Mouse (Mus musculus): ENCODE data around the gene Emp1. TPM values are rescaled to one million over a fixed set of nuclear protein-coding genes. Genes with fewer than 3 reads are reported as not detected.

Gene Emp1
- polyA plus RNA-seq (2017; shearing (Covaris generic)): 0.50 TPM

DNA sequence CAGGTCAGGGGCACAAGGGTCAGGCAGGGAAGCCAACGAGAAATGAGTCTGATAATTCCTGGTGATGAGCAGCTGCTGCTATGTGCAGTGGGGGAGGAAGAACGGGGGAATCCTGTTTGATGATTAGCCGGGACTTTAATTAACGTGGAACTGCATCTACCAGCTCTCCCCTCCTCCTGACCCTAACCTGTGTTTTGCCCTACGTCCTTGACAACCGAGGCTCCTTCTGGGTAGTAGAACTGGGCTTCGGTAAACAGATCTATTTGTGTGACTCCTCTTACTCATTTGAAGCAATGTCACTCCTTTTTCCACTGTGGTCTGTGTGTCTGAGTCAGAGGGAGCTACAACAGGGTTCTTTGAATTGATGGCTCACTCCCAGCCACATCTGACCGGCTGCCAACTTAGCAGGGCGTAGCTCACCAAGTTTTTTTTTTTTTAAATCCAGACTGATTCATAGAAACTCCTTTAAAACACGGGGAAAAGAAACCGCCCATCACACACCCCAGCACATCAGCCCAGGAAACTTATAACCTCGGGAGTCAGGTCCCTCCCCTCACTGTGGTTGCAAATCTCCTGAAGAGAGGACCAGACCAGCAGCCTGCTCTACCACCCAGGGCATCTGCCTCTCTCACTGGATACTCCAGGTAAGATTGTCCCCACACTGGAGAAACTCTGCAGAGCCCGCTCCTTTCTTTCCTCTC lies at the start of gene Emp1:
Emp1 (plus strand) TSS at position 87 of the 701 bp plus-strand sequence.

Other genes starting within 250 kb of the Emp1 start
- gene Gprc5d, start 244.3 kb upstream of the Emp1 start, polyA plus RNA-seq (2017; shearing (Covaris generic)): not detected
- gene Fam234b, start 164.6 kb upstream of the Emp1 start, polyA plus RNA-seq (2017; shearing (Covaris generic)): 20.6 TPM
- not detected for gene Hebp1, start 164.5 kb upstream of the Emp1 start, polyA plus RNA-seq (2017; shearing (Covaris generic))
- gene Gsg1, start 108.2 kb upstream of the Emp1 start, polyA plus RNA-seq (2017; shearing (Covaris generic)): not detected
- gene Pbp2, start 52.1 kb upstream of the Emp1 start, polyA plus RNA-seq (2017; shearing (Covaris generic)): not detected

Data from naive thymus-derived CD4-positive, alpha-beta T cell, adult 5 months (primary cell).